Mouse (Mus musculus) cerebellum, adult 2 months (tissue): ENCODE measurements around the gene Txnrd2.

Experiments
- CTCF ChIP-seq: fragments of 200-500 bp; IDR thresholded peaks from 2 replicates; pipeline ENCODE4 v1.5.1; 2011; ENCODE audit warnings: low read depth, mild to moderate bottlenecking, control low read depth, low read length, moderate library complexity, borderline replicate concordance; ENCODE audit not compliant: insufficient read depth
- POLR2A ChIP-seq: fragments of 200-500 bp; IDR thresholded peaks from 2 replicates; pipeline ENCODE4 v1.6.1; 2011; ENCODE audit warnings: low read length, control low read depth, borderline replicate concordance; ENCODE audit not compliant: insufficient read depth

DNA sequence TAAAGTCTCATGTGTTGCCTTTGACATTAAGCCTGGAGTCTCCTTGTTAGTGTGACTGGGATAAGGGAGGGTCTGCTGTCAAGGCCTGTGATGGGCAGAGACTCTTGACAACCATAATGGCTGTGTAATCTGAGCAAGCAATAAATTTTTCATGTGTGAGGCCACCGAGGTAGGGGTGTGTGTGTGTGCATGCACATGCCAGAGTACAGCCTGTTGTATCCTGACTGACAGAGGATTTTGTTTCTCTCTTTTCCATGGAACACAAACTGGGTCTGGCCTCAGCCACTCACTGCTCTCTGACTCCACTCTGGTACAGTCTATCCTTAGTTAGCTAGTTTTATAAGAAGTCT lies 81.0 kb downstream of the Txnrd2 start:
- no peak for TF ChIP-seq CTCF
- no peak for TF ChIP-seq POLR2A
